Mouse (Mus musculus) urinary bladder, postnatal 0 days (tissue): Measurements from ENCODE around the gene Hspe1. TPM values are rescaled to one million over a fixed set of nuclear protein-coding genes. Genes with fewer than 3 reads are reported as not detected.

Experiments
- polyA plus RNA-seq: library from polyadenylated mRNA; unstranded; fragments of >200 nt; fragmentation: Nextera tagmentation; extraction: Ambion mirVana; gene quantifications from 2 replicates; pipeline ENCODE4 v1.2.1, GENCODE M21; 2015

The Hspe1 gene
- 190 and 226 TPM in 2 replicates for polyA plus RNA-seq

DNA sequence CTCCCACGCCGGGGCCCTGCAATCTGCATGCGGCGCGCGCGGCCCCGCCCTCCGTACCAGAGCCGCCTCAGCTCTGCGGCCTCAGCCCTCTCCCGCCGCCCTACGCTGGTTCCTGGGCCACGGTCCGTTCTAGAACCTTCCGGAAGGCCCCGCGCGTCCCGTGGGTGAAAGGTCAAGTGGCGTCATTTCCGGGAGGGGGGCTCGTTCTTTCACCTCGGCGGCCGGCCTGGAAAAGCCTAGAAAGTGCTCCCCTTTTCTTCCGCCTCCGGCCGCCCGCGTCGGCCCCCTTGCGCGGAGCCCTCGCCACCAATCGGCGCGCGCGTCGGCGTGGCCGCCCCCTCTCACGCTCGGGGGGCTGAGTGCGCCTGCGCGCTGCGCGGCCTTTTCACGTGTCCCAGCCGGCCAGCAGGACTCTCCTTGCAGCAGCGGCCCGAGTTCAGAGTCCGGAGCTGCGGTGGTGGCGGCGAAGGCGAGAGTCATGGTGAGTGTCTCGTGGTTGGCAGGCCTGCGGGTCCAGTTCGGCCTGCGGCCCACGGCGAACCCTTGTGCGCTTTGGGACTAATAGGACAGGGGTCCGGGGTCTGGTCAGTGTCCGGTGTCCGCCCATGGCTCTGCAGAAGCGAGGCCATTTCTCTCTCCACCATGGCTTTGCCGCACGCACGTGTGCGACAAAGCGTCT lies at the start of gene Hspe1, which contains the start of gene Hspd1:
TSS of gene Hspe1 (plus strand) at position 201 of the 679 bp plus-strand sequence.
TSS of gene Hspd1 (minus strand) at position 312 of the 679 bp plus-strand sequence.

DNA sequence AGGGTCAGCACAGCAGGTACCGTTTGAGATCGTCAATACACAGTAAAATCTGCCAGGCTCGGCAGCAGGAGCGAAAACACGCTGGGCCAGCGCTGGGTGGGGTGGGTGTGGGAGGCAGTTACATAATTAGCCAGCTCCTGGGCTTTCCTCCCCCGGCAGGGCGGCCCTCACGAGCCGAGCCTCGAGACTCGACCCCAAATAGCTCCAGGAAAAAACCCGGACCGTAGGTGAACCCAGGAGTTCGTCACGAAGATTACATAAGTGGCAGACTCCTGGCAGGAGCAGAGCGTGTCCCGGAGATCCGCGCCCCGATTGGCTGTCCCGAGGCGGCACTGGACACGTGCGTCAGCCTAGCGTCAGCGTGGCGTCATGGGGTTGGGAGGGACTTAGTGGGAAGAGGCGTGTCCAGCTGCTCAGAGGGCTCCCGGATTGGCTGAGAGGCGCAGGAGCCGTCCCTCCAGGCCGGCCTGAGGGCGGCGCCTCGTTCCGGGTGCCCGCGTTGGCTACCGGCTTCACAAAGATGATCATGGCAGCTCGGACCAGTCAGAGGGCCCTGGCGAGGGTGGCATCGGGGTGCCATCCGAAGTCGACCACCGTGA lies 35.5 kb upstream of the Hspe1 start, which contains the start of gene Coq10b:
TSS of gene Coq10b (plus strand) at position 416 of the 599 bp plus-strand sequence.

DNA sequence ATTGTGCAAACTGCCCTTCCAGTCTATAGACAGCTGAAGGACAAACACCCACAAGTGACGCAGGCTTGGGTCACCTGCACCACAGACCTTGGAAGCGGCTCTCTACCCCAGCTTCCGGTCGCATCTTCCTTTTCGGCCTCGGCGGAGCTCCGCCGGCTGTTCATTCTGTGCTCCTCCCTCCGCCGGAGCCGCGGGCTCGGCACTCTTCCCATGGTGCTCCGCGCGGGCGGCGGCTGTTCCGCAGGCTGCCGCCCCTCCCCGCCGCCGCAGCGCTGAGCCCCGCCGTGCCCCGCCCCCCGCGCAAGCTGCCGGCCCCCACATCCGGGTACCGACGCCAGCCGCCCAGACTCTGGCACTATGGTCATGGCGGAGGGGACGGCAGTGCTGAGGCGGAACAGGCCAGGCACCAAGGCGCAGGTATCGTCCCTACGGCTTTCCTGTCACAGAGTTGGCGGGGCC lies 43.0 kb downstream of the Hspe1 start, which contains the start of gene Mob4:
TSS of gene Mob4 (plus strand) at position 289 of the 459 bp plus-strand sequence.

Other genes with a start within 250 kb of the Hspe1 start
- gene Ankrd44, start 161.7 kb upstream of the Hspe1 start, polyA plus RNA-seq, result 6.2 and 6.6 TPM in 2 replicates
- 145 and 175 TPM in 2 replicates for gene Sf3b1, start 60.7 kb upstream of the Hspe1 start, polyA plus RNA-seq
- 46.7 and 59.4 TPM in 2 replicates for gene Coq10b, start 35.4 kb upstream of the Hspe1 start, polyA plus RNA-seq
- gene Hspd1, start 111 bp downstream of the Hspe1 start, polyA plus RNA-seq, result 129 and 143 TPM in 2 replicates
- 102 and 135 TPM in 2 replicates for gene Mob4, start 43.1 kb downstream of the Hspe1 start, polyA plus RNA-seq
- 4.4 and 5.0 TPM in 2 replicates for gene Rftn2, start 138.7 kb downstream of the Hspe1 start, polyA plus RNA-seq
- gene Mars2, start 149.0 kb downstream of the Hspe1 start, polyA plus RNA-seq, result 1.4 and 1.7 TPM in 2 replicates